Mouse (Mus musculus): Measurements from ENCODE around the gene Marc2. TPM values are rescaled to one million over a fixed set of nuclear protein-coding genes. Genes with fewer than 3 reads are reported as not detected.
A peak's percentile ranks its signal among the peaks of the same experiment; 100 is the strongest.

Gene Marc2
- polyA plus RNA-seq, 1 experiment = 73.3 TPM

DNA sequence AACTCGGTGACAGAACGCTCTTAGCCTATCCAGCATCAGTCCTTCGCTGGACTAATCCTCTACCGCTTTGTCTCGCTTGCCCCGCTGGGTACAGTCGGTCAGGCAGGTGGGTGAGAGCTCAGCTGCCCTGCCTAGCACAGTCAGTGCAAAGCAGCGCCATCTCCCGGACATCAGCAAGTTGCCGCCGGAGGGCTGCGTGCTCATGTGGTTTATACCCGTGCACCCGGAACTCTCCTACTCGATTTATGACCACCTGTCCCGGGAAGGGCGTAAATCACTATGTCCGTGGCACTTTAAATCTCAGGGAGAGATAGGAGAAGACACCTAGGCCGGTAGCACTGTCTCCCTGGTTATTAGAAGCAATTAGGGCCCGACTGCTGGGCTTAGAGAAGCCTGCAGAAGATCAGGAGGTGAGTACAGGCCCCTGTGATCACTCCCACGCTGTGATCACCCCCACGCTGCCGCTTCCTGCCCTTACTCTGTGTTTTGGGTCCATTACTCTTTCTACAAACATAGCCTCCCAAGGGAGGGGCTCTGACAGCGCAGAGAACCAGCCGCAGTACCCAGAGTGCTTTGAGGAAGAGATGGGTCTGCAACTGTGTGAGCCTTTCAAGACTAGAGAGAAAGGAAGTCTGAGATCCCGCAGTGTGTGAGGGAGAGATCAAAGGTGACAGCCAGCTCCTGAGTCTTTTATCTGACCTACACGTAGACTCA lies 52.9 kb downstream of the Marc2 start:
- Histone ChIP-seq H3K4me3 (replicated peaks; ENCODE audit: extremely low read depth, low read depth, low read length) (no peak overlapping the region), H3K4me1 (ENCODE audit: control insufficient read depth, insufficient read depth, low read length) (no peaks in the 10 kb centered on the region)
- no peak for DNase-seq
- WGBS = 24% methylated on average over 27 of the region's 27 CpGs
- TF ChIP-seq POLR2A (IDR thresholded peaks at IDR 0.05; ENCODE audit: borderline replicate concordance, extremely low read depth, low read depth, low read length) (no peak), CTCF (IDR thresholded peaks at IDR 0.05; ENCODE audit: insufficient read depth, low read length) (peak; percentile 45; the same call in 1 of the 2 replicates)

- Histone ChIP-seq H3K4me3 (replicated peaks; ENCODE audit: extremely low read depth, low read depth, low read length) (no peak overlapping the region), H3K4me1 (ENCODE audit: control insufficient read depth, insufficient read depth, low read length) (no peaks in the 10 kb centered on the region)
- no peak for TF ChIP-seq CTCF (IDR thresholded peaks at IDR 0.05; ENCODE audit: insufficient read depth, low read length)
- no peak for TF ChIP-seq POLR2A (IDR thresholded peaks at IDR 0.05; ENCODE audit: borderline replicate concordance, extremely low read depth, low read depth, low read length)
- DNase-seq = no peak
- WGBS = 7% methylated on average over 2 of the region's 2 CpGs
Observed at GRCm38 (mm10) chr1:184791109-184791508, 55.1 kb downstream of the Marc2 start.

- Histone ChIP-seq H3K4me1 (ENCODE audit: control insufficient read depth, insufficient read depth, low read length) (no peaks in the 10 kb centered on the region; the same call in 1 of the 2 replicates), H3K4me3 (replicated peaks; ENCODE audit: extremely low read depth, low read depth, low read length) (no peak overlapping the region)
- DNase-seq = no peak
- WGBS = 68% methylated on average over 13 of the region's 13 CpGs
- TF ChIP-seq POLR2A (IDR thresholded peaks at IDR 0.05; ENCODE audit: borderline replicate concordance, extremely low read depth, low read depth, low read length) (no peak), CTCF (IDR thresholded peaks at IDR 0.05; ENCODE audit: insufficient read depth, low read length) (no peak)
Observed at GRCm38 (mm10) chr1:184786376-184787151, 59.7 kb downstream of the Marc2 start.

GRCm38 (mm10) chr1:184783641-184784040 lies 62.6 kb downstream of the Marc2 start:
- 73% methylated on average over 4 of the region's 4 CpGs for WGBS

DNA sequence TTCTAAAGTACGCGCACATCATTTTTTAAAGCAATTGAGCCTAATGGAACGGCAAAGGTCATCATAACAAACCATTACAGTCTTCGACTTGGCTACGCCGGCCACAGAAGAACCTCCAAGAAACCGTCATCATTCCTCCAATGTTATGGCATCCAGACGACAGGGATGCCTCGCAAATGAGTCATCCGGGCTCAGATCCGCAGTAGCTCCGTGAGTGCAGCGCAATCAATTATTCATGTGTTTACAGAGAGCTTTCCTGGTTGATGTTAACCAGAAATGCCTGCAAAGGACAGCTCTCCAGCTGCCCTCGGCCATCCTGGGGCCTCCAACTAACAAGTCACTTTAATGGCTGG lies 64.1 kb downstream of the Marc2 start:
- WGBS = 34% methylated on average over 14 of the region's 14 CpGs
- no peaks in the 10 kb centered on the region; the same call in 1 of the 2 replicates for H3K4me1 ChIP-seq (ENCODE audit: control insufficient read depth, insufficient read depth, low read length)
- TF ChIP-seq CTCF (IDR thresholded peaks at IDR 0.05; ENCODE audit: insufficient read depth, low read length) = no peak
- no peak for TF ChIP-seq POLR2A (IDR thresholded peaks at IDR 0.05; ENCODE audit: borderline replicate concordance, extremely low read depth, low read depth, low read length)
- no peak overlapping the region for H3K4me3 ChIP-seq (replicated peaks; ENCODE audit: extremely low read depth, low read depth, low read length)
- no peak for DNase-seq

More at GRCm38 (mm10) chr1:184783641-184784040, 62.6 kb downstream of the Marc2 start:
- no peak overlapping the region for H3K4me3 ChIP-seq (replicated peaks; ENCODE audit: extremely low read depth, low read depth, low read length)
- TF ChIP-seq CTCF (IDR thresholded peaks at IDR 0.05; ENCODE audit: insufficient read depth, low read length) (no peak), POLR2A (IDR thresholded peaks at IDR 0.05; ENCODE audit: borderline replicate concordance, extremely low read depth, low read depth, low read length) (no peak)
- DNase-seq = no peak
- H3K4me1 ChIP-seq (ENCODE audit: control insufficient read depth, insufficient read depth, low read length) = no peaks in the 10 kb centered on the region; the same call in 1 of the 2 replicates

DNA sequence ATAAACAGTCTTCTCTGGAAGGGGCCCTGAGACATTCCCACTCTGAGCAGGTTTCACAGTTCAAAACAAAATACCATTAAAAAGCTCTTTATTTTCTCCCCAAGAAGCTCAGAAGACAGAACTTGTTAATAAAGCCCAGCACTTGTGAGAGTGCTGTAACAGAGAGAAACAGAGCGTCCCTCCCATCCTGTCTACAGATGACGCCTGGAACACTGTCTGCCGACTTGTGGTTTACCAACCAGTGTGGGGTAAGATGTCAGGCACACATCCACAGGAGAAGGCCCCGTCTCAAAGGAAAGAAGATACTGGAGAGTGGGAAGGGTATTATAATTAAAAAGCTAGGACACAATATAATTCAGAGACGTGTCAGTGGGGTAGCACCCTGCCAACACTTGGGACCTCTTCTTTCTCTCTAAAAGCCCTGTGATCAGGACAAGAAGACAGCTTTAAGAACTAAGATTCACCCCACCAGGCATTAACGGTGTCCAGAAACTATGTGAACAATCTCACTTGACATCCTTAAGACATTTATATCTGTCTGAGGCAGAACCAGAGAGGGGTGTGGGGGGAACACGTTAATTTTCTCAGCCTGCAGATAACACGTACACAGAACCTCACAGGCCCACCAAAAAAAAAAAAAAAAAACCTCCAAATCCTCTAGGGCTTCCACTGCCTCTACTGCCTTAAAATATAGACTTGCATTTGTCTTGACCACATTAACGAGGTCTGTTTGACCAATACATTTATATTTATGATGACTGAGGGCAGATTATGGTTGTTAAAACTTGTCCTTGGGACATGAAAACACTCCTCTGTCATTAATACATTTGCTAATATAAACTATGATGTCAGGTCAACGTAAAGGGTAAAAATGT lies 64.7 kb downstream of the Marc2 start:
- Histone ChIP-seq H3K4me3 (replicated peaks; ENCODE audit: extremely low read depth, low read depth, low read length) (no peak overlapping the region), H3K4me1 (ENCODE audit: control insufficient read depth, insufficient read depth, low read length) (no peaks in the 10 kb centered on the region; the same call in 1 of the 2 replicates)
- no peak for TF ChIP-seq CTCF (IDR thresholded peaks at IDR 0.05; ENCODE audit: insufficient read depth, low read length)
- TF ChIP-seq POLR2A (IDR thresholded peaks at IDR 0.05; ENCODE audit: borderline replicate concordance, extremely low read depth, low read depth, low read length) = no peak
- 54% methylated on average over 10 of the region's 10 CpGs for WGBS
- no peak for DNase-seq

- no peak overlapping the region for H3K4me3 ChIP-seq (replicated peaks; ENCODE audit: extremely low read depth, low read depth, low read length)
- WGBS = 91% methylated on average over 6 of the region's 6 CpGs
- TF ChIP-seq POLR2A (IDR thresholded peaks at IDR 0.05; ENCODE audit: borderline replicate concordance, extremely low read depth, low read depth, low read length) = no peak
- no peak for TF ChIP-seq CTCF (IDR thresholded peaks at IDR 0.05; ENCODE audit: insufficient read depth, low read length)
- no peaks in the 10 kb centered on the region; the same call in 1 of the 2 replicates for H3K4me1 ChIP-seq (ENCODE audit: control insufficient read depth, insufficient read depth, low read length)
- DNase-seq = no peak
Observed at GRCm38 (mm10) chr1:184778157-184778556, 68.1 kb downstream of the Marc2 start.

GRCm38 (mm10) chr1:184777061-184777795 lies 69.0 kb downstream of the Marc2 start:
- TF ChIP-seq CTCF (IDR thresholded peaks at IDR 0.05; ENCODE audit: insufficient read depth, low read length) (no peak), POLR2A (IDR thresholded peaks at IDR 0.05; ENCODE audit: borderline replicate concordance, extremely low read depth, low read depth, low read length) (no peak)
- Histone ChIP-seq H3K4me1 (ENCODE audit: control insufficient read depth, insufficient read depth, low read length) (no peaks in the 10 kb centered on the region), H3K4me3 (replicated peaks; ENCODE audit: extremely low read depth, low read depth, low read length) (no peak overlapping the region)
- DNase-seq = no peak
- 36% methylated on average over 22 of the region's 22 CpGs for WGBS
